Mouse (Mus musculus): ENCODE data around the gene Creb3.

The Creb3 gene

DNA sequence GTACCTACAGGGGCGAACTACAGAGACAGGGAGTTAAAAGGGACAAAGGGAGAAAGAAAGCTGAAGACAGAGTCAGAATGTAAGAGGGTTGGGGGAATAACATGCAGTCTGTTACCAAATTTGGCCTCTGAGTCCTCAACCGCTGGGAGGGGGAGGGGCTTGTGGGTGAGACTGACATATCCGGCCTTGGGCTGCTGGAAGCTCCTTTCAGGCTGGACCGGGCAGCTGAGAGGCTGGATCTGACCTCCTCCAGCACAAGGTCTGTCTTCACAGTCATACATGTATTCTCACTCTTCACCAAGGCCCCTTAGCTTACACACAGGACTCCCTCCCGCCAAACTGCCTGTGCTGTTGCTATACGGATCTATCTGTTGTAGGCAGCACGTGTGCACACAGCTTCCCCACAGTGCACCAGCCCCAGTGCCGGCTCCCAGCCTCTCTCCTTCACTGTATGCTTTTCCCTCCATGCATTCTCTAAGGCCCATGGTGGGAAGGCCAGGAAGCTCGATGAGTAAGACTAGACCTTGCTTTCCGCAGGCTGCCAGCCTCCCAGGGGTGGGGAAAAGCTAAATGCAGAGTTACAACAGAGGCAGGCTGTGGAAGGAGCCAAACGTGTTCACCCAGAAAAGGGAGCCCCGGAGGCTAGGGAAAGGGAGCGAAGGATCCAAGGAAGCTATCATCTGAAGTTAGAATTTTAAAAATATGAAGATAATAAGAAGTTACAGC is 3.3 kb upstream of the Creb3 start:
- peak; percentile 79 to 84 for DNase-seq

DNA sequence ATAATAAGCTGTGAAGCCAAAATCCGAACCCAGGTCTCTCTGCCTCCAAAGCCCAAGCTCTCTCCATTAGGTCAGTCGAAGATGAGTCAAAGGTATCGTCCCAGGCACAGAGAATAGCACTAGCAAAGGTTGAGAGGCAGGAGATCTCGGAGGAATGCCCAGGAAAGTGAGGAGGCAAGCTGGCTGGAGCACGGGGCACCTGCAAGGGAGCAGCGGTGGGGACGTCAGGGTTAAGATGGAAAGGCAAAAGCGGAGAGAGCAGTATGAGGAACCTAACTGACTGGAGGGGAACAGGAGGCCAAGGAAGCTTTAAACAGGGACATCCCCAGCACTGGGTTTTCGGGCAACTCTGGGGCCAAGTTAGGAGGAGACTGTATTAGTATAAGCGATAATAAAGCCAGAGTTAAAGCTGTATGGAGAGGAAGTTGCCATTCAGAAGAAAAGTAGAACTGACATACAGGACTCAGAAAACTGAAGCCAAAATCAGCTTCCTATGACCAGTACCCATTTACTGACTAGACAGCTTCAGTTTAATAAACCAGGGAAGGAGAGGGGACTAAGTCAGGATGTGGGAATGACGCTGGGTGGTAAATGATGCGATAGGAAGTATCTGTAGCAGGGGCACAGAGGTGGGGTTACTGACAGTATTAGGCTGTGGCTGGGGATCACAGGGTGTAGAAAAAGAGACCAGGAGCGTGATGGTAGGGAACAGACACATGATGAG is 2.5 kb upstream of the Creb3 start:
- DNase-seq = no peak

- DNase-seq = peak; percentile 81 to 87
These were observed 1.9 kb upstream of the Creb3 start for GRCm38 (mm10) chr4:43560243-43560611.

- no peak for DNase-seq
These were observed 1.2 kb upstream of the Creb3 start for GRCm38 (mm10) chr4:43560976-43561375.

- no peak for DNase-seq
These were observed 616 bp upstream of the Creb3 start for GRCm38 (mm10) chr4:43561436-43561996.

- DNase-seq = peak in 1 of 2 experiments; percentile 32
These were observed 853 bp downstream of the Creb3 start for GRCm38 (mm10) chr4:43562769-43563600.

DNA sequence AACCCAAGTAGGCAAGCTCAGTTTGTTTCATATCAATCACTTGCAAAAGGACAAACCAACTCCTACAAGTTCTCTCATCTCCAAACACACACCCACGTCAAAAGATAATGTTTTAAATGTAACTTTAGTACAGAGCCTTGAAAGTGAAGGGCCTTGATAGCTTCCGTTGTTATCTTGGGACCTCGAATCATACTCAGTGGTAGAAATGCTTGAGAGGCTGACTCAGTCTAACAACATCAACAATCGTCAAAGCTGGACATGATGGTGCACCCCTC is 1.4 kb downstream of the Creb3 start:
- DNase-seq = no peak

DNA sequence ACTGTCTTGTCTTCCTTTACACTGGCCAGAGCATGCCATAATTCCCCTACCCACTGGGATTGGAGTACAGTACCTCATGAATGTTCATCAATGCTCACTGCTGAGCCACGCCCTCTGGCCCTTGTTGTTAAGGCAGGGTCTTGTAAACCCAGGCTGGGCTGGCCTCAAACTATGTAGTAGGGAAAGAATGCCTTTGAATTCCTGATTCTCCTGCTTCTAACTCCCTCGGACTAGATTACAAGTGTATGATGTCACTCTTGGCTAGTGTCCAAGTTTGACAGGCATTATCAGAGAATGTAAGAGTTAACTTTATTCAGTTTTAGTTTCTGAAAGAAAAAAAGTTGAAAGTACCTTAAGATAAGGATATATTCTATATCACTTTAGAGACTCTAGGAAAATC is 2.1 kb downstream of the Creb3 start:
- DNase-seq = no peak

- DNase-seq = no peak
These were observed 5.0 kb downstream of the Creb3 start for GRCm38 (mm10) chr4:43567140-43567539.

DNA sequence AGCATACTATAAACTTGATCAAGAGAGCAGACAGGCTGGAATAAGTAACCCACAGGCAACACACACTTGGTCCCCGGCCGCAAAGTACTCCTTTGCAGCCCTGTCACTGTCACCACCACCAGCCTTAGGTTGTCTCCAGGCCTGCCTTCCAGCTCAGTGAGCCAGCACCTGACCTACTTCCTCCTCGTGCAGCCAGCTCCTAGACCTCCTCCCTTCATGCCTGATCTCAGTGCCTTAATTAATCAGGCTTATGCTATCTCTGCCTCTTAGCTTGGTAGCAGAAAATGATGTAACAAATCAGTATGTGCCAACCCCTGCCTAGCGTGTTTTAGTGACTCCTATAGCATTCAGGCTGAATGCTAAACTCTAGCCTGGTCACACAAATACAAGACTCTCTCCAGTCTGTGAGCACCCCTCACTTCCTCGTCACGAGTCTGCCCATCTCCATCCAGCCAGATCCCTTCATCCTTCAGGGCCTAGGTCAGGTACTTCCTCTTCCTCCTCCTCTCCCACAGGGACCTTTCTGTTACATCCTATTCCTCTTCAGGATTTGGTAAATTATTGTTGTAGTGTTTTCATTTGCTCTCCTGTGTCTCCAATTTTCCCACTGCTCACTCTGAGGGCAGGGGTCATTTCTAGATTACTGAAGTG is 9.4 kb downstream of the Creb3 start:
- DNase-seq = no peak

- DNase-seq = no peak
These were observed 11.4 kb downstream of the Creb3 start for GRCm38 (mm10) chr4:43573561-43573960.

- DNase-seq = no peak
These were observed 13.2 kb downstream of the Creb3 start for GRCm38 (mm10) chr4:43575356-43575755.

- no peak for DNase-seq
These were observed 15.2 kb downstream of the Creb3 start for GRCm38 (mm10) chr4:43577237-43577881.

- peak; percentile 91 to 92 for DNase-seq
These were observed 16.5 kb downstream of the Creb3 start, which contains the start of the genes Rgp1 and Gba2 for GRCm38 (mm10) chr4:43578376-43579204. Gene Rgp1, plus strand, starts transcription at chr4:43578715. Gene Gba2, minus strand, starts transcription at chr4:43578873.

DNA sequence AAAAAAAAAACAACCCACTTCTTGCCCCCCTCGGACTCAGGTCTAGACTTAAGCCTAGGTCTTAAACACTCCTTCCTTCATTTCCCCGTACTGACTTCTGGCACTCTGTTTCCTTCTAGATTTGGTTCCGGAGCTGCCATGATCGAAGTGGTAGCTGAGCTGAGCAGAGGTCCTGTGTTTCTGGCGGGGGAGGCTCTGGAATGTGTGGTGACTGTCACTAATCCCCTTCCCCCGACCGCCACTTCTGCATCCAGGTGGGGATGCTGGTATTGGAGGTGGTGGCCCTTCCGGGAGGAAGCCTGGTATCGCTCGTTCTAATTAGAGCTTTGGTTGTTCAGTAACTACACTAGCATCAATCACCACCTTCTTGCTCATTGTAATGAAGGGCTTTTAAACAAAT is 17.1 kb downstream of the Creb3 start:
- no peak for DNase-seq

GRCm38 (mm10) chr4:43579731-43580130 is 17.6 kb downstream of the Creb3 start:
- no peak for DNase-seq

DNA sequence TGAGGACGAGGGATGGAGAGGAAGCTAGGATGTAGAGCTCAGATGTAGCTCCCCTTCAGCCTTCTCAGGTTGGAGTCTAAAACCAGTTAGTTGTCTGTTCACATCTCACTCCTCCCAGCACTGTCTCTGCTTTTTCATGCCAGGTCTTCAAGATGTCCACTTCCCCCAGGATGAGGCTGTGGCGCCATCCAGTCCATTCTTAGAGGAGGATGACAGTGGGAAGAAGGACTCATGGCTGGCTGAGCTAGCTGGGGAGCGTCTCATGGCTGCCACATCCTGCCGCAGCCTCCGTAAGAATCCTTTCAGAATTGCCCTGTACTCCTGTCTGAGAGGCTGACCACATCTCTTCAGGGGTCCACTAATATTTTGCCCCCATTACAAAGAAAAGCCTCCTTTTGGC is 18.6 kb downstream of the Creb3 start:
- no peak for DNase-seq

GRCm38 (mm10) chr4:43581381-43581780 is 19.2 kb downstream of the Creb3 start:
- no peak for DNase-seq

DNA sequence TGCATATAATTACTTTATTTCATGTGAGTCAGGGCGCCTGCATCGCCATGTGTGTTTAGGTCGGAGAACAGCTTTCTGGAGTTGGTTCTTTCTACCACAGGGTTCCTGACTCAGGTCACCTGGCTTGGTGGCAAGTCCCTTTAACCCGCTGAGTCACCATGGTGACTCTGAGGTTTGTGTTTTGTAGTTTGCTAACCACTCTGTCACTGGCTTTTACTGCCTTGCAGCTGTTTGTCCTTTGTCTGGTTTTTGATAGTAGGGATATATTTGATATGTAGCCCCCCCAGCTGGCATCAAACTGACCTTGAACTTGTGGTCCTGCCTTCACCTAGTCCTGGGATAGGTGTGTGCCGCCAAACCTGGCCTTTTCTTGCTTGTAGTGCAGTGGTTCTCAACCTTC is 20.1 kb downstream of the Creb3 start:
- no peak for DNase-seq

GRCm38 (mm10) chr4:43583421-43583820 is 21.3 kb downstream of the Creb3 start:
- DNase-seq = no peak

Data from lung, adult 18-20 months (tissue).